Mouse (Mus musculus) C2C12 (cell line): ENCODE data around the gene Lrch1.

Experiments used
- CEBPB ChIP-seq: IDR thresholded peaks from one replicate; pipeline ENCODE4 v1.6.1; 2011; ENCODE audit warnings: low read depth, mild to moderate bottlenecking, control low read depth, moderate library complexity
- CTCF ChIP-seq: IDR thresholded peaks from one replicate; pipeline ENCODE4 v1.5.1; 2011; ENCODE audit not compliant: control insufficient read depth, insufficient read depth, insufficient read length
- MAX ChIP-seq: IDR thresholded peaks from one replicate; pipeline ENCODE4 v1.6.1; 2011; ENCODE audit warnings: mild to moderate bottlenecking, control low read depth
- MYOD1 ChIP-seq: IDR thresholded peaks from one replicate; pipeline ENCODE4 v1.6.1; 2011; ENCODE audit warnings: low read depth; ENCODE audit not compliant: control insufficient read depth, insufficient read length
- MYOG ChIP-seq: IDR thresholded peaks from one replicate; pipeline ENCODE4 v1.6.1; 2011; ENCODE audit not compliant: control insufficient read depth, insufficient read length; ENCODE audit errors: extremely low read depth
- USF1 ChIP-seq: IDR thresholded peaks from one replicate; pipeline ENCODE4 v1.6.1; 2011; ENCODE audit warnings: low read depth, mild to moderate bottlenecking, control low read depth, moderate library complexity

DNA sequence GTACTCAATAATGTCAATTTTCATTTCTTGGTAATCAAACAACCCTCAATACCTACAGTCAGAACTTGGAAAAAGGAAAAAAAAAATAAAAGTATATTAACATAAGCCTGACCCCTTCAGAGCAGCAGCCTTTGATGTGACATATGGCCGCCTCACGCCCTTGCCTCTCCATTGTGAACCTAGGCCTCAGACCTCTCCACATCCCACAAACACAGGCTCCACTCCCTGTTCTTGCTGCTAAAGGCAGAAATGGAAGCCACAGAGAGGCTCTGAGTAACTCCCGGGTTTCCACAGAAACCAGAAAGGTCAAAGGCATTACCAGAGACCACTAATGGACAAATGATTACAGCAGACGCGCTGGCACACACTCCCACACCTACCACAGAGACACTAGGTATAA, 116.6 kb downstream of the Lrch1 start:
- TF ChIP-seq CTCF (no peak), MAX (no peak), MYOG (no peak), MYOD1 (no peak), CEBPB (no peak), USF1 (no peak)
